Mouse (Mus musculus) liver, embryonic 14.5 days (tissue): ENCODE data around the gene Slc25a13. TPM values are rescaled to one million over a fixed set of nuclear protein-coding genes. Genes with fewer than 3 reads are reported as not detected.

Experiments used
- ATAC-seq: fragments of 200-750 bp; cut with Nextera tagmentation; 2 replicates; pipeline ENCODE4 v1.8.0; 2017; ENCODE audit warnings: moderate number of reproducible peaks, mild to moderate bottlenecking, moderate library complexity; ENCODE audit not compliant: insufficient read depth
- DNase-seq, 3 experiments: peaks; one replicate each; pipeline ENCODE4 v3.0.0-alpha.2; 2012 to 2013; ENCODE audit warnings: low read depth in 3 of 3, low spot score in 3 of 3
- H3K27ac ChIP-seq: fragments of 300-500 bp; sonication (generic); 2 replicates; pipeline ENCODE4 v1.5.1; 2014; ENCODE audit warnings: moderate library complexity, mild to moderate bottlenecking, control low read depth, inconsistent platforms
- H3K27me3 ChIP-seq: fragments of 300-500 bp; sonication (generic); 2 replicates; pipeline ENCODE4 v1.6.1; 2014; ENCODE audit warnings: mild to moderate bottlenecking, low read length, moderate library complexity; ENCODE audit not compliant: control insufficient read depth, insufficient read depth
- H3K36me3 ChIP-seq: fragments of 300-500 bp; sonication (generic); replicated peaks from 2 replicates; pipeline ENCODE4 v1.6.1; 2014; ENCODE audit warnings: low read depth; ENCODE audit not compliant: control insufficient read depth, insufficient read depth
- H3K4me1 ChIP-seq, 2 experiments: fragments of 200-500 bp in 1 of 2; fragments of 300-500 bp in 1 of 2; sonication (generic) in 1 of 2; replicated peaks; 2 replicates each; pipeline ENCODE4 v1.6.1; 2012 to 2014; ENCODE audit warnings: antibody characterized with exemption in 1 of 2, inconsistent platforms in 1 of 2, low read length in 1 of 2; ENCODE audit not compliant: control insufficient read depth in 2 of 2, insufficient read depth in 2 of 2
- H3K4me2 ChIP-seq: fragments of 300-500 bp; sonication (generic); 2 replicates; pipeline ENCODE4 v1.6.1; 2014; ENCODE audit warnings: low read depth, mild to moderate bottlenecking, control low read depth, moderate library complexity
- H3K4me3 ChIP-seq, 2 experiments: fragments of 200-500 bp in 1 of 2; fragments of 300-500 bp in 1 of 2; sonication (generic) in 1 of 2; 2 replicates each; pipeline ENCODE4 v1.5.1; 2012 to 2014; ENCODE audit warnings: low read depth in 2 of 2, low read length in 2 of 2, mild to moderate bottlenecking in 2 of 2, control low read depth in 1 of 2, inconsistent platforms in 1 of 2, moderate library complexity in 1 of 2; ENCODE audit not compliant: insufficient read depth in 1 of 2
- H3K9ac ChIP-seq: fragments of 300-500 bp; sonication (generic); replicated peaks from 2 replicates; pipeline ENCODE4 v1.6.1; 2014; ENCODE audit warnings: mild to moderate bottlenecking, control low read depth, moderate library complexity
- H3K9me3 ChIP-seq: fragments of 300-500 bp; sonication (generic); 2 replicates; pipeline ENCODE4 v1.6.1; 2016; ENCODE audit warnings: low read length, mixed read lengths; ENCODE audit not compliant: control insufficient read depth
- CTCF ChIP-seq: IDR thresholded peaks from 2 replicates; pipeline ENCODE4 v1.5.1; 2016; ENCODE audit warnings: antibody characterized with exemption, low read depth, control low read depth
- EP300 ChIP-seq: IDR thresholded peaks from 2 replicates; pipeline ENCODE4 v1.6.1; 2016; ENCODE audit warnings: antibody characterized with exemption, low read depth
- WGBS: fragments of 180-500 bp; shearing (Covaris S2); extraction: QIAGEN DNeasy Blood & Tissue Kit; methylation state at CpG from one replicate; pipeline ENCODE4 v1.1.7; 2014; ENCODE audit not compliant: insufficient replicate concordance; 5-methylcytosine and 5-hydroxymethylcytosine counted together
- polyA plus RNA-seq, 2 experiments: library from polyadenylated mRNA; depleted of rRNA in 1 of 2; stranded (reverse) in 1 of 2; unstranded in 1 of 2; fragments of >200 nt; fragmentation: Nextera tagmentation in 1 of 2; extraction: Ambion mirVana in 1 of 2; gene quantifications; 2 replicates each; pipeline versions ENCODE4 v1.2.1 to v1.2.3; 2012 to 2014

The Slc25a13 gene
- polyA plus RNA-seq (2012; rRNA removed) (8.4 and 11.6 TPM in 2 replicates), polyA plus RNA-seq (2014; fragmentation: Nextera tagmentation; extraction: Ambion mirVana) (26.0 and 28.6 TPM in 2 replicates)

GRCm38 (mm10) chr6:6216507-6217285, at the start of gene Slc25a13:
Gene Slc25a13, minus strand, starts transcription at chr6:6217173.
- WGBS = under 1% methylated on average over 51 of the region's 51 CpGs
- H3K27ac ChIP-seq = peak within 1 kb of the TSS; percentile 32; the same call in 1 of the 2 replicates
- H3K4me3 ChIP-seq = peak within 1 kb of the TSS; percentile 74 to 82
- DNase-seq (peak; percentile 49 to 57 (median 52)), ATAC-seq (peak; percentile 95)
- peak within 1 kb of the TSS; percentile 73 for H3K9ac ChIP-seq
- no peaks in the 10 kb centered on the region for H3K9me3 ChIP-seq
- H3K4me1 ChIP-seq = peaks cover 0 to 14% of the 10 kb centered on the region in 2 experiments; a peak in 2 of 4 replicates
- no peaks in the 10 kb centered on the region for H3K36me3 ChIP-seq
- H3K4me2 ChIP-seq = peak within 1 kb of the TSS; percentile 84
- no peak for TF ChIP-seq CTCF
- TF ChIP-seq EP300 = no peak
- no peaks in the 10 kb centered on the region for H3K27me3 ChIP-seq

DNA sequence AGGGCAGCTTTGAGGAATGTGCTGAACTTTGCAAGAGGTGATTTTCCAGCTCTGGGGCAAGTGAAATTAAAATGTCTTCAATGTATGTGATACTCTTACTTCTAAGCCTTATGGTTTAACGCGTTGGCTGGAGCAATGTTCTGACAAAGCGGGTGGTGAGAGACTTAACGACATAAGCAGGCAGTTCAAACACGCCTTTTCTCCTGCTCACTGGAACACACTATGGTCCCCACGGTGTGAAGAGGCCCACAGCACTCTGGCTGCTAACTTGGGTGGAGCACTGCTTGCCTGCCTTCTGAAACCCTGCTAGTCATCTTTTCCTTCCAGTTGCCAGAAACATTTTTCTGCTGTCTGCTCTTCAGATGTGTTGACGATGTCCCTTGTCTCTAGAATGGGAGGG, 48.8 kb upstream of the Slc25a13 start:
- Histone ChIP-seq H3K9me3 (no peaks in the 10 kb centered on the region), H3K27ac (no peak overlapping the region), H3K9ac (no peak overlapping the region), H3K4me3 (no peak overlapping the region), H3K4me2 (no peak overlapping the region), H3K4me1 (no peaks in the 10 kb centered on the region), H3K36me3 (no peaks in the 10 kb centered on the region), H3K27me3 (no peaks in the 10 kb centered on the region)
- DNase-seq (no peak), ATAC-seq (no peak)
- TF ChIP-seq CTCF = no peak
- TF ChIP-seq EP300 = no peak
- 78% methylated on average over 7 of the region's 7 CpGs for WGBS

DNA sequence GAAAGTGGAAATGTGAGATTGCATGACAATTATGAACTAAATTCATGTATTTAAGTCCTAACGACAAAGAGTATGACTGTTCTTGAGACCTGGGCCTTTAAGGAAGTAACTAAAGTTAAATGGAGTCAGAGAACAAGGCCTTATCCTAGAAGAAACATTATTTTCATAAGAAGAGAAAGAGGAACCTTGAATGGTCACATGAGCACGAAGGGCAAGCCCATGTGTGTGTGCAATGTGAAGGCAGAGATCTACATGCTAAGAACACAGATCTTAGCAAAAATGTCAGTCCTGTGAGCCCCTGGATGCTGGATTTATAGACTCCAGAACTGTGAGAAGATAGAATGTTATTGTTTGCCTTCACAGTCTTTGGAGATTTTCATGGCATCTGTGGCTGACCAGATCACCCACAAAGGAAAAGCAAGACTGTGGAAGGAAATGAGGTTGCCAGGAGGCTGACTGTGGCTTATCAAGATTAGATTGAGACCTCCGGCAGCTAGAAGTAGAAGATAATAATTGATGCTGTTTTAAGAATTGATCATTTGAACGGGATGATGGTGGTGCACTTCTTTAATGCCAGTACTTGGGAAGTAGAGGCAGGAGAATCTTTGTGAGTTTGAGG, 46.4 kb upstream of the Slc25a13 start:
- no peak for TF ChIP-seq EP300
- no peak for TF ChIP-seq CTCF
- no peak for ATAC-seq
- H3K27ac ChIP-seq = no peak overlapping the region
- H3K9me3 ChIP-seq = no peaks in the 10 kb centered on the region
- no peaks in the 10 kb centered on the region for H3K27me3 ChIP-seq
- WGBS = 18% methylated on average over 4 of the region's 4 CpGs
- no peaks in the 10 kb centered on the region for H3K4me1 ChIP-seq
- no peak overlapping the region for H3K4me2 ChIP-seq
- no peak overlapping the region for H3K4me3 ChIP-seq
- DNase-seq = no peak
- no peak overlapping the region for H3K9ac ChIP-seq
- no peaks in the 10 kb centered on the region for H3K36me3 ChIP-seq

- 55% methylated on average over 4 of the region's 4 CpGs for WGBS
- H3K27ac ChIP-seq = no peak overlapping the region
- TF ChIP-seq CTCF (no peak), EP300 (no peak)
- no peaks in the 10 kb centered on the region for H3K4me1 ChIP-seq
- H3K27me3 ChIP-seq = no peaks in the 10 kb centered on the region
- H3K36me3 ChIP-seq = no peaks in the 10 kb centered on the region
- ATAC-seq (no peak), DNase-seq (no peak)
- H3K9me3 ChIP-seq = no peaks in the 10 kb centered on the region
- H3K4me2 ChIP-seq = no peak overlapping the region
- no peak overlapping the region for H3K9ac ChIP-seq
- H3K4me3 ChIP-seq = no peak overlapping the region
These were observed 43.9 kb upstream of the Slc25a13 start for GRCm38 (mm10) chr6:6260917-6261316.

GRCm38 (mm10) chr6:6248500-6248899, 31.5 kb upstream of the Slc25a13 start:
- TF ChIP-seq CTCF (no peak), EP300 (no peak)
- Histone ChIP-seq H3K9me3 (no peaks in the 10 kb centered on the region), H3K27ac (no peak overlapping the region), H3K27me3 (no peaks in the 10 kb centered on the region), H3K36me3 (no peaks in the 10 kb centered on the region), H3K4me3 (no peak overlapping the region), H3K4me1 (peaks cover 0 to 3% of the 10 kb centered on the region in 2 experiments; a peak in 1 of 4 replicates), H3K4me2 (no peak overlapping the region), H3K9ac (no peak overlapping the region)
- DNase-seq (peak in 1 of 3 experiments; percentile 4), ATAC-seq (no peak)
- 59% methylated on average over 7 of the region's 7 CpGs for WGBS
